Mouse (Mus musculus) erythroblast, embryonic 14.5 days (primary cell): ENCODE data around the gene Hpn. TPM values are rescaled to one million over a fixed set of nuclear protein-coding genes. Genes with fewer than 3 reads are reported as not detected.

Source experiments
- H3K27me3 ChIP-seq: 2 replicates; pipeline ENCODE4 v1.6.1; 2012; ENCODE audit warnings: inconsistent platforms; ENCODE audit not compliant: control insufficient read depth
- H3K36me3 ChIP-seq: 2 replicates; pipeline ENCODE4 v1.6.1; 2012; ENCODE audit warnings: mild to moderate bottlenecking, inconsistent platforms; ENCODE audit not compliant: control insufficient read depth
- H3K4me1 ChIP-seq: 2 replicates; pipeline ENCODE4 v1.6.1; 2012; ENCODE audit warnings: inconsistent platforms; ENCODE audit not compliant: control insufficient read depth
- H3K4me3 ChIP-seq: replicated peaks from 2 replicates; pipeline ENCODE3; 2012; ENCODE audit warnings: moderate library complexity, mild to moderate bottlenecking, inconsistent platforms
- H3K9me3 ChIP-seq: 2 replicates; pipeline ENCODE4 v1.6.1; 2012; ENCODE audit warnings: low read length, inconsistent platforms, mixed read lengths; ENCODE audit not compliant: control insufficient read depth
- GATA1 ChIP-seq: IDR thresholded peaks from 2 replicates; pipeline ENCODE4 v1.6.1; 2012; ENCODE audit warnings: low read length, inconsistent platforms, mixed read lengths
- TAL1 ChIP-seq: IDR thresholded peaks from 3 replicates; pipeline ENCODE4 v1.6.1; 2012; ENCODE audit warnings: low read length, inconsistent platforms, mixed read lengths
- polyA plus RNA-seq: library from polyadenylated mRNA; stranded (reverse); fragments of >175 nt; gene quantifications from 2 replicates; pipeline ENCODE4 v1.2.3, GENCODE M21; 2012

The Hpn gene
- polyA plus RNA-seq, 1 experiment, result 0.15 TPM

GRCm38 (mm10) chr7:31126851-31127724 is 12.0 kb upstream of the Hpn start, which contains the start of gene Scn1b:
Gene Scn1b, minus strand, starts transcription at chr7:31127003.
- peak within 1 kb of the TSS; percentile 39 for H3K4me3 ChIP-seq
- H3K27me3 ChIP-seq, result peaks cover 39% of the 10 kb centered on the region
- H3K9me3 ChIP-seq, result no peaks in the 10 kb centered on the region
- H3K4me1 ChIP-seq, result no peaks in the 10 kb centered on the region
- no peak for TF ChIP-seq GATA1
- no peak for TF ChIP-seq TAL1
- H3K36me3 ChIP-seq, result peaks cover 12% of the 10 kb centered on the region

- TF ChIP-seq GATA1, result no peak
- TF ChIP-seq TAL1, result no peak
- Histone ChIP-seq H3K9me3 (no peaks in the 10 kb centered on the region), H3K27me3 (peaks cover 39% of the 10 kb centered on the region), H3K4me1 (no peaks in the 10 kb centered on the region), H3K36me3 (peaks cover 6% of the 10 kb centered on the region), H3K4me3 (peak overlapping the region; percentile 39)
Observed at GRCm38 (mm10) chr7:31126211-31126751, 11.2 kb upstream of the Hpn start.

GRCm38 (mm10) chr7:31125116-31125515 is 10.0 kb upstream of the Hpn start:
- H3K27me3 ChIP-seq, result peaks cover 39% of the 10 kb centered on the region

GRCm38 (mm10) chr7:31124381-31124780 is 9.3 kb upstream of the Hpn start:
- no peak for TF ChIP-seq TAL1
- TF ChIP-seq GATA1, result no peak
- no peaks in the 10 kb centered on the region; the same call in 1 of the 2 replicates for H3K36me3 ChIP-seq
- H3K4me3 ChIP-seq, result no peak overlapping the region
- H3K9me3 ChIP-seq, result no peaks in the 10 kb centered on the region
- H3K27me3 ChIP-seq, result peaks cover 39% of the 10 kb centered on the region
- no peaks in the 10 kb centered on the region for H3K4me1 ChIP-seq

More at GRCm38 (mm10) chr7:31125116-31125515, 10.0 kb upstream of the Hpn start:
- H3K36me3 ChIP-seq, result peaks cover 1% of the 10 kb centered on the region; the same call in 1 of the 2 replicates
- no peak overlapping the region for H3K4me3 ChIP-seq
- no peak for TF ChIP-seq GATA1
- no peak for TF ChIP-seq TAL1
- no peaks in the 10 kb centered on the region for H3K9me3 ChIP-seq
- no peaks in the 10 kb centered on the region for H3K4me1 ChIP-seq

GRCm38 (mm10) chr7:31123697-31124096 is 8.6 kb upstream of the Hpn start:
- no peak overlapping the region for H3K4me3 ChIP-seq
- H3K27me3 ChIP-seq, result peaks cover 39% of the 10 kb centered on the region
- H3K9me3 ChIP-seq, result no peaks in the 10 kb centered on the region
- no peaks in the 10 kb centered on the region for H3K4me1 ChIP-seq
- no peaks in the 10 kb centered on the region; the same call in 1 of the 2 replicates for H3K36me3 ChIP-seq
- TF ChIP-seq GATA1, result no peak
- no peak for TF ChIP-seq TAL1

- no peaks in the 10 kb centered on the region for H3K9me3 ChIP-seq
- no peaks in the 10 kb centered on the region for H3K4me1 ChIP-seq
- TF ChIP-seq GATA1 (no peak), TAL1 (no peak)
- H3K36me3 ChIP-seq, result no peaks in the 10 kb centered on the region
- no peak overlapping the region for H3K4me3 ChIP-seq
- peaks cover 36% of the 10 kb centered on the region for H3K27me3 ChIP-seq
Observed at GRCm38 (mm10) chr7:31122641-31123631, 7.8 kb upstream of the Hpn start.

GRCm38 (mm10) chr7:31119556-31119955 is 4.5 kb upstream of the Hpn start:
- Histone ChIP-seq H3K36me3 (no peaks in the 10 kb centered on the region), H3K4me1 (no peaks in the 10 kb centered on the region), H3K4me3 (no peak overlapping the region), H3K27me3 (peaks cover 3% of the 10 kb centered on the region), H3K9me3 (no peaks in the 10 kb centered on the region)
- TF ChIP-seq TAL1 (no peak), GATA1 (no peak)

- Histone ChIP-seq H3K9me3 (no peaks in the 10 kb centered on the region), H3K27me3 (no peaks in the 10 kb centered on the region), H3K4me1 (no peaks in the 10 kb centered on the region), H3K4me3 (no peak overlapping the region), H3K36me3 (no peaks in the 10 kb centered on the region)
- TF ChIP-seq GATA1 (no peak), TAL1 (no peak)
Observed at GRCm38 (mm10) chr7:31118486-31118885, 3.4 kb upstream of the Hpn start.
